Mouse (Mus musculus): ENCODE measurements around the gene Gpr107. TPM values are rescaled to one million over a fixed set of nuclear protein-coding genes. Genes with fewer than 3 reads are reported as not detected.

The Gpr107 gene
- polyA plus RNA-seq (2015; fragmentation: Nextera tagmentation; extraction: Ambion mirVana) = 29.9 and 31.6 TPM in 2 replicates

DNA sequence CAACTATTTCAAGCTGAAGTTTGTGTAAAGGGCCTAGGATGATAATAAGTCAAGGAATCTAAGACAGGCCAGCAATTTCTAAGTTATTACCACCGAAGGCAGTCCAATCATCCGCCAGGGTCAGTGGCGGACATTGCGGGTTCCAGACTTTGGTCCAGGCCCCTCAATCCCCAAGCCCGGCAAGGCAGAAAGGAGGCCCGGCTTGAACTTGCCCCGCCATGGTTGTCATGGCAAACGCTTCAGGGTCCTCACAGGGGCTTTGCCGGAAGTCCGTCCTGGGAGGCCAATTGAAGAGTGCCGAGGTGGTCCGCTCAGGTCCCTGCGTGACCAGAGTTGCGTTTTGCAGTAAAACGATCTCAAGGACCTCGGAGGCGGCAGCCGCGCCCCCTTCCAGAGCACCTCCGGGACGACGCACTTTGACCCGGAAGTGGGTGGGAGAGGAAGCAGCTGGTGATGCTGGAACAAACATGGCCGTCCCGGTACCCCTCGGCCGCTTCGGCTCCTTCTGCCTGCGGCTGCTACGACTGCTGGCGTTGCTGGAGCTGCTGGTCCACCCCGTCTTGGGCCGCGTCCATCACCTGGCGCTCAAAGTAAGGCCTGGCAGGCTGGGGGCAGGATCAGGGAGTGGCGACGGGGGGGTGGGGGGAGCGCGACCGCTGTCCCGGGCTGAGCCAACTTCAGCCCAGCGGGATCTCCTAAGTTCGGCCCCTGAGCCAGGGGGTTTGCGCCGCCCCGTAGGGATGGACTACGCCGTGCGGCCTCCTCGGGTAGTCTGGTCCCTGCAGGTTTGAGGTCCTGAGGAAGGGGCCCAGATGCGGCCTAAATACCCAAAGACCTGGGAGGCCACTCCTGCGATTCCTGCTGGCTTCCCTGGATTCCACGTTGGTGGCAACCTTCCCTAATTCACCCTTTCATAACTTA is at the start of gene Gpr107:
Gene Gpr107, plus strand, starts transcription at position 425 of the 921 bp plus-strand sequence.
- WGBS = under 1% methylated on average over 53 of the region's 53 CpGs
- Histone ChIP-seq H3K27me3 (ENCODE audit: control insufficient read depth, insufficient read depth, low read length) (no peaks in the 10 kb centered on the region), H3K4me1 (ENCODE audit: control insufficient read depth, insufficient read depth, low read length) (peaks cover 25% of the 10 kb centered on the region), H3K4me3 (ENCODE audit: low read length) (peak within 1 kb of the TSS; percentile 94), H3K27ac (ENCODE audit: low read length) (peak within 1 kb of the TSS; percentile 82), H3K36me3 (ENCODE audit: control insufficient read depth, insufficient read depth) (peaks cover 15% of the 10 kb centered on the region), H3K9ac (ENCODE audit: low read length) (peak within 1 kb of the TSS; percentile 96), H3K4me2 (ENCODE audit: low read depth, low read length) (peak within 1 kb of the TSS; percentile 94), H3K9me3 (replicated peaks; ENCODE audit: control insufficient read depth, low read length) (no peaks in the 10 kb centered on the region; the same call in 1 of the 2 replicates)
- peak; percentile 86 for ATAC-seq (replicated peaks; ENCODE audit: extremely low read depth, insufficient read depth, low FRiP score)

DNA sequence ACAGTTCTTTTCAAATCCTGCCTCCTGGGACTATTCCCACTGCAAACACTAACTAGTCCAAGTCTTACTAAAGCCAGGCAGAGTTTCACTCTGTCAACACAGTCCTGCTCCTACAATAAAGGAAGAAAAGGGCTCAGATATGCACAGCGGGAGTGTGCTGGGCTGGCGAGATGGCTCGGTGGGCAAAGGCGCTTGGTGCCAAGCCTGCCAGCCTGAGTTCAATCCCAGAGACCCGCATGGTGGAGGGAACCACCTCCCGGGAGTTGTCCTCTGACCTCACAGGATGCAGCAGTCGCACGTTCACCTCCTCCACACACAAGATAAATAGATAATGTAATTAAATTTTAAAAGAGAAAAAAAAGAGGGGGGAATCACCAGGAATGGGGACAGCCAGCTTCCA is 48.8 kb upstream of the Gpr107 start:
- Histone ChIP-seq H3K36me3 (ENCODE audit: control insufficient read depth, insufficient read depth) (peaks cover 7% of the 10 kb centered on the region), H3K27me3 (ENCODE audit: control insufficient read depth, insufficient read depth, low read length) (no peaks in the 10 kb centered on the region), H3K9ac (ENCODE audit: low read length) (no peak overlapping the region), H3K27ac (ENCODE audit: low read length) (no peak overlapping the region), H3K4me2 (ENCODE audit: low read depth, low read length) (no peak overlapping the region), H3K4me1 (ENCODE audit: control insufficient read depth, insufficient read depth, low read length) (peaks cover 30% of the 10 kb centered on the region), H3K4me3 (ENCODE audit: low read length) (no peak overlapping the region), H3K9me3 (replicated peaks; ENCODE audit: control insufficient read depth, low read length) (no peaks in the 10 kb centered on the region; the same call in 1 of the 2 replicates)
- no peak for ATAC-seq (replicated peaks; ENCODE audit: extremely low read depth, insufficient read depth, low FRiP score)
- 69% methylated on average over 8 of the region's 8 CpGs for WGBS

DNA sequence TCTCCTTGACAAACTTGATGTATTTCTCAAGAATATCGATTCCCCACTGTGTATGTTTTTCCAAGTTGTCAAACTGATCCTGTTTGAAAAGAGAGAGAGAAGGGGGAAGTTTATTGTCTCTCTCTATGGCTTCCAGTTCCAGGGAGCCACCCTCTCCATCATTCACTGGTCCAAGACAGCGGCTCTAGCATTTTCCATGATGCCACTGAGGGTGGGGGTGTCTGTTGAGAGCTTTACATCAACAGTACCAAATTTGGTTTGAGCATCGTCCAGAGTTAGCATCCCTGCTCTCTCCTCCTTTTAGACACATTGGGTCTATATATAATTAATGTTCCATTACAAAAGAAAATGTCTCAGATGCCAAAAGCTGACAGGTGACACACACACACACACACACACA is 46.8 kb upstream of the Gpr107 start:
- Histone ChIP-seq H3K4me2 (ENCODE audit: low read depth, low read length) (no peak overlapping the region), H3K27ac (ENCODE audit: low read length) (no peak overlapping the region), H3K4me1 (ENCODE audit: control insufficient read depth, insufficient read depth, low read length) (peaks cover 38% of the 10 kb centered on the region), H3K36me3 (ENCODE audit: control insufficient read depth, insufficient read depth) (peaks cover 3% of the 10 kb centered on the region; the same call in 1 of the 2 replicates), H3K27me3 (ENCODE audit: control insufficient read depth, insufficient read depth, low read length) (no peaks in the 10 kb centered on the region), H3K9me3 (replicated peaks; ENCODE audit: control insufficient read depth, low read length) (no peaks in the 10 kb centered on the region), H3K9ac (ENCODE audit: low read length) (no peak overlapping the region), H3K4me3 (ENCODE audit: low read length) (no peak overlapping the region)
- no peak for ATAC-seq (replicated peaks; ENCODE audit: extremely low read depth, insufficient read depth, low FRiP score)
- WGBS = 60% methylated on average over 3 of the region's 3 CpGs

GRCm38 (mm10) chr2:31106004-31106403 is 46.1 kb upstream of the Gpr107 start:
- Histone ChIP-seq H3K27ac (ENCODE audit: low read length) (no peak overlapping the region), H3K36me3 (ENCODE audit: control insufficient read depth, insufficient read depth) (0 out of 2 replicates have a peak, but pooled peaks cover 2% of the 10 kb centered on the region), H3K9me3 (replicated peaks; ENCODE audit: control insufficient read depth, low read length) (no peaks in the 10 kb centered on the region), H3K9ac (ENCODE audit: low read length) (no peak overlapping the region), H3K27me3 (ENCODE audit: control insufficient read depth, insufficient read depth, low read length) (no peaks in the 10 kb centered on the region), H3K4me3 (ENCODE audit: low read length) (no peak overlapping the region), H3K4me2 (ENCODE audit: low read depth, low read length) (no peak overlapping the region), H3K4me1 (ENCODE audit: control insufficient read depth, insufficient read depth, low read length) (peaks cover 39% of the 10 kb centered on the region)
- ATAC-seq (replicated peaks; ENCODE audit: extremely low read depth, insufficient read depth, low FRiP score) = no peak
- 91% methylated on average over 3 of the region's 3 CpGs for WGBS

GRCm38 (mm10) chr2:31106621-31107320 is 45.3 kb upstream of the Gpr107 start:
- Histone ChIP-seq H3K4me2 (ENCODE audit: low read depth, low read length) (peak overlapping the region; percentile 27), H3K27ac (ENCODE audit: low read length) (peak overlapping the region; percentile 79), H3K27me3 (ENCODE audit: control insufficient read depth, insufficient read depth, low read length) (no peaks in the 10 kb centered on the region), H3K9me3 (replicated peaks; ENCODE audit: control insufficient read depth, low read length) (no peaks in the 10 kb centered on the region), H3K36me3 (ENCODE audit: control insufficient read depth, insufficient read depth) (no peaks in the 10 kb centered on the region), H3K9ac (ENCODE audit: low read length) (peak overlapping the region; percentile 12), H3K4me3 (ENCODE audit: low read length) (no peak overlapping the region), H3K4me1 (ENCODE audit: control insufficient read depth, insufficient read depth, low read length) (peaks cover 34% of the 10 kb centered on the region)
- 12% methylated on average over 11 of the region's 11 CpGs for WGBS
- peak; percentile 81 for ATAC-seq (replicated peaks; ENCODE audit: extremely low read depth, insufficient read depth, low FRiP score)

GRCm38 (mm10) chr2:31108186-31108585 is 43.9 kb upstream of the Gpr107 start:
- Histone ChIP-seq H3K27ac (ENCODE audit: low read length) (peak overlapping the region; percentile 79), H3K36me3 (ENCODE audit: control insufficient read depth, insufficient read depth) (no peaks in the 10 kb centered on the region), H3K4me3 (ENCODE audit: low read length) (no peak overlapping the region), H3K9me3 (replicated peaks; ENCODE audit: control insufficient read depth, low read length) (no peaks in the 10 kb centered on the region), H3K9ac (ENCODE audit: low read length) (no peak overlapping the region), H3K27me3 (ENCODE audit: control insufficient read depth, insufficient read depth, low read length) (no peaks in the 10 kb centered on the region), H3K4me1 (ENCODE audit: control insufficient read depth, insufficient read depth, low read length) (peaks cover 39% of the 10 kb centered on the region), H3K4me2 (ENCODE audit: low read depth, low read length) (no peak overlapping the region)
- no peak for ATAC-seq (replicated peaks; ENCODE audit: extremely low read depth, insufficient read depth, low FRiP score)
- WGBS = 67% methylated on average over 6 of the region's 6 CpGs

DNA sequence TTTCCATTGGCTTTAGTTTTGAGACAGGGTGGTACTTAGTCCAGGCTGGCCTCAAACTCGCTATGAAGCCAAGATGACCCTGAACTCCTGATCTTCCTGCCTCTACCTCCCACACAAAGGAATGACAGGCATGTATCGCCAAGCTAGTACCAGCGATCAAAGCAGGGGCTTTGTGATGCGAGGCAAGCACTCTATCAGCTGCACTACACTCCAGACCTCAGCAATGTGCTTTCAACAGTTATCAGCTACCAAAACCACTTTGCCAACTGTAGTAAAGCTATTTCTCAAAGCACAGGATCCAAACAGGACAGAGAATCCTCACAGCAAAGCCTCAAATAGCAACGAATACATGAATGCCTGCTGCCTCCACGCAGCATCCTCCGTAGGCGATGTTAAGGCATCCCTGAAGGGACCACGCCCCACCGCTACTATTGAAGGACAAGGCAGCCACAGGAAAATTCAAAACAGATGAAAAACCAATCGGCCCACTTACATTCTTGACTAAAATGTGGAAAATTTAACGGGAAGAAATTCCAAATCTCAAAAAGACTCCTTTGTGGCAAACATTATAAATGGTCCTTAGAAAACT is 42.1 kb upstream of the Gpr107 start:
- peaks cover 39% of the 10 kb centered on the region for H3K4me1 ChIP-seq (ENCODE audit: control insufficient read depth, insufficient read depth, low read length)
- H3K4me3 ChIP-seq (ENCODE audit: low read length) = no peak overlapping the region
- no peak overlapping the region for H3K27ac ChIP-seq (ENCODE audit: low read length)
- H3K4me2 ChIP-seq (ENCODE audit: low read depth, low read length) = no peak overlapping the region
- no peaks in the 10 kb centered on the region for H3K27me3 ChIP-seq (ENCODE audit: control insufficient read depth, insufficient read depth, low read length)
- H3K9ac ChIP-seq (ENCODE audit: low read length) = no peak overlapping the region
- WGBS = 43% methylated on average over 12 of the region's 12 CpGs
- ATAC-seq (replicated peaks; ENCODE audit: extremely low read depth, insufficient read depth, low FRiP score) = no peak
- peaks cover 5% of the 10 kb centered on the region for H3K9me3 ChIP-seq (replicated peaks; ENCODE audit: control insufficient read depth, low read length)
- H3K36me3 ChIP-seq (ENCODE audit: control insufficient read depth, insufficient read depth) = no peaks in the 10 kb centered on the region

- H3K4me1 ChIP-seq (ENCODE audit: control insufficient read depth, insufficient read depth, low read length) = peaks cover 41% of the 10 kb centered on the region
- no peak for ATAC-seq (replicated peaks; ENCODE audit: extremely low read depth, insufficient read depth, low FRiP score)
- 50% methylated on average over 6 of the region's 6 CpGs for WGBS
- no peaks in the 10 kb centered on the region for H3K27me3 ChIP-seq (ENCODE audit: control insufficient read depth, insufficient read depth, low read length)
- H3K36me3 ChIP-seq (ENCODE audit: control insufficient read depth, insufficient read depth) = no peaks in the 10 kb centered on the region
- peaks cover 5% of the 10 kb centered on the region for H3K9me3 ChIP-seq (replicated peaks; ENCODE audit: control insufficient read depth, low read length)
- no peak overlapping the region for H3K4me3 ChIP-seq (ENCODE audit: low read length)
- no peak overlapping the region for H3K9ac ChIP-seq (ENCODE audit: low read length)
- peak overlapping the region; percentile 43; the same call in 1 of the 2 replicates for H3K27ac ChIP-seq (ENCODE audit: low read length)
- no peak overlapping the region for H3K4me2 ChIP-seq (ENCODE audit: low read depth, low read length)
These were observed 40.4 kb upstream of the Gpr107 start for GRCm38 (mm10) chr2:31111685-31112084.
